Mouse (Mus musculus): ENCODE results near the gene Mtx3. TPM values are rescaled to one million over a fixed set of nuclear protein-coding genes. Genes with fewer than 3 reads are reported as not detected.
"Not testable (repeated sequence)": the region's sequence is repeated elsewhere in the genome, so short reads cannot be mapped to it uniquely, and the experiment has no call there.

Mtx3 gene
- polyA plus RNA-seq (2015; fragmentation: Nextera tagmentation; extraction: Ambion mirVana) = 4.5 and 5.0 TPM in 2 replicates

DNA sequence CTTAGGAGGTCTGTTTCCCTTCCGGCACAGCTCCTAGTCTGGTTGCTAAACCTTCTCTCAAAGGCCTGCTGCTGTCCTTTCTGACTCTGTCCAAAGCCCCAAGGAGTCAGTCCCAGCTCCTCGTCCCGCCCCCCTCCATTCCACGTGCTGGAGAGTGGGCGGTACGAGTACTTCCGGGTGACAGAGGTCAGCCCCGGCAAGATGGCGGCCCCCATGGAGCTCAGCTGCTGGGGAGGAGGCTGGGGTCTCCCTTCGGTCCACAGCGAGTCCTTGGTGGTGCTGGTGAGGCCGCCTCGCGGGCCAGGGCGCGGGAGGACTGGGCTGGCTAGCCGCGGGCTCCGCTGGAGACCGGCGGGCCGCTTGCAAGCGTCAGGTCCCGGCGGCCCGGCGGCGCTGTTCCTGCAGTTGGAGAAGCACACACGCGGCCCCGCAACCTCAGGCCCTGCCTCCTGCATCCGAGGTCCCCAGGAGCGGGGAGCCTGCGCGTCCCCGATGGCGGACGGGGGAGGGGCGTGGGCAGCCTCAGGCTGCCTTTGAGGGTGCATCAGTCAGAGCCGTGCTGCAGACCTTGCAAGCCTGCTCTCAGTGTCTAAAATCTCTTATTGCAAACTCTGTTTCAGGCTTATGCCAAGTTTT, at the start of gene Mtx3:
Gene Mtx3, plus strand, starts transcription at position 175 of the 636 bp plus-strand sequence.
- Histone ChIP-seq H3K4me3 (replicated peaks; ENCODE audit: low read length) (peak within 1 kb of the TSS; percentile 69), H3K27ac (ENCODE audit: low read length) (peak within 1 kb of the TSS; percentile 69), H3K9ac (replicated peaks; ENCODE audit: low read depth, low read length) (peak within 1 kb of the TSS; percentile 79), H3K4me1 (replicated peaks; ENCODE audit: control insufficient read depth, insufficient read depth, low read length) (peaks cover 3% of the 10 kb centered on the region; the same call in 1 of the 2 replicates), H3K9me3 (ENCODE audit: control insufficient read depth, low read length) (no peaks in the 10 kb centered on the region), H3K27me3 (replicated peaks; ENCODE audit: control insufficient read depth, insufficient read depth, low read length) (0 out of 2 replicates have a peak, but pooled peaks cover 3% of the 10 kb centered on the region), H3K36me3 (ENCODE audit: control insufficient read depth, insufficient read depth) (peaks cover 10% of the 10 kb centered on the region), H3K4me2 (ENCODE audit: low read length) (peak within 1 kb of the TSS; percentile 79)
- 2% methylated on average over 40 of the region's 40 CpGs for WGBS
- peak; percentile 99 for ATAC-seq

DNA sequence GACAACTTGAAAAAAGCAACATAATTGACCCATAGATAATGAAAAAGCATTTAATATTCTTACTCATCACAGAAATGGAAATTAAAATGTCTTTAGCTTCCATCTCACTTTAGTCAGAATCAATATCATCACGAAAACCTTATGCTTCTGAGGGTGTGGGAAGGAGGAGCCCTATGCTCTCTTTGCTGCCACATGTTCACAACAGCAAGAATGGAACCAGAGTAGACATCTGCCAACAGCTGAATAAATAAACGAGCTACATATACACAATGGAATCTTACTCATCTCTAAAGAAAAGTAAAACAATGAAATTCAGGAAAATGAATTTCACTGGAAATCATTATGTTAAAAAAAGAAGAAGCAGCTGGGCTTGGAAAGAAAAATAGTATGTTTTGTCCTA, 45.7 kb upstream of the Mtx3 start:
- no peak overlapping the region for H3K9ac ChIP-seq (replicated peaks; ENCODE audit: low read depth, low read length)
- no peak overlapping the region for H3K4me3 ChIP-seq (replicated peaks; ENCODE audit: low read length)
- H3K4me2 ChIP-seq (ENCODE audit: low read length) = no peak overlapping the region
- H3K27ac ChIP-seq (ENCODE audit: low read length) = no peak overlapping the region
- H3K36me3 ChIP-seq (ENCODE audit: control insufficient read depth, insufficient read depth) = no peaks in the 10 kb centered on the region
- no peak for ATAC-seq
- WGBS = 73% methylated on average over 2 of the region's 2 CpGs
- H3K4me1 ChIP-seq (replicated peaks; ENCODE audit: control insufficient read depth, insufficient read depth, low read length) = peaks cover 9% of the 10 kb centered on the region
- H3K27me3 ChIP-seq (replicated peaks; ENCODE audit: control insufficient read depth, insufficient read depth, low read length) = peaks cover 11% of the 10 kb centered on the region
- H3K9me3 ChIP-seq (ENCODE audit: control insufficient read depth, low read length) = no peaks in the 10 kb centered on the region

DNA sequence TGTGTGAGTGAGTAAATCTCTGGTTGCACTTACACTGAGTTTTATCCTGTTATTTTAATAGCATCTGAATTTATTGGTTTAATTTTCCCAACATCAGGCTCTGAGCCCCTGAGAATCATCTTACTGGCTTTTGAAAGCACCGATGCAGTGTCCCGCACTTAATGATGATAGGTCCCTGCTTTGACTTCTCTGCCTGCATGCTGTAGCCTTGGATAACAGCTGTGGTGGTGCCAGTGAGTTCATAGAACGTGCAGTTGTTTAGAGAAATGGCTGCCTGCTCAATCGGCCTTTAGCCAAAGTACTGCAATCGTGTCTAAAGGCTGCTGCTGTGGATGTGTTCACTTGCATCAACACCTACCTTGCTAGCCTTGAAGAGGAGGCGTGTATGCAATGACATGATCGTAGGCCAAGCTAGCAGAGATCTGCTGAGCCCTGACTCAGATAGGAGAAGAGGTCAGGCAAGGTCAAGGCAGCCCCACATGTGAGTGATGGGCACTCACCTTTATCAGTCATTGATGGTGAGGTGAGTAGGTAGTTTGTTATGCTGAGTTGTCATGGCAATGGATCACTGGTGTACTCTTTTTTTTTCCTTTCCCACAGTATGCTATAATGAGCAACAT, 45.1 kb upstream of the Mtx3 start:
- Histone ChIP-seq H3K36me3 (ENCODE audit: control insufficient read depth, insufficient read depth) (no peaks in the 10 kb centered on the region), H3K4me2 (ENCODE audit: low read length) (no peak overlapping the region), H3K27ac (ENCODE audit: low read length) (no peak overlapping the region), H3K4me3 (replicated peaks; ENCODE audit: low read length) (no peak overlapping the region), H3K4me1 (replicated peaks; ENCODE audit: control insufficient read depth, insufficient read depth, low read length) (peaks cover 7% of the 10 kb centered on the region), H3K27me3 (replicated peaks; ENCODE audit: control insufficient read depth, insufficient read depth, low read length) (peaks cover 6% of the 10 kb centered on the region), H3K9ac (replicated peaks; ENCODE audit: low read depth, low read length) (no peak overlapping the region), H3K9me3 (ENCODE audit: control insufficient read depth, low read length) (no peaks in the 10 kb centered on the region)
- no peak for ATAC-seq
- WGBS = 81% methylated on average over 7 of the region's 7 CpGs

DNA sequence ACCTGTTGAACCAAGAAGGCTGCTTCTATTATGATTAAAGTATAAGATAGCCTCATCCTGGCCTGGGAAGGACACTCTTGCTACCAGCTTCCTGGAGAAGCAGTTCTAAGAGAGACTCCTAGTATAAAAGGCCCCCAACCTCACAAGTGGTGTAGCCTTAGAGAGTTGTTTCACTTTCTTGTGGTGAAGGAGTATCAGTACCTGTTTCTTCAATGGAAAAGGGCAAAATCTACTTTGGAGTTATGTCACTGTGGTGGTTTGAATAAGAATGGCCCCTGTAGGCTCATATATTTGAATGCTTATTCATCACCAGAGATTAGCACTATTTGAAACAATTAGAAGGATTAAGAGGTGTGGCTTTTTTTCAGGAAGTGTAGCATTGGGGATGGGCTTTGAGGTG, 37.8 kb upstream of the Mtx3 start:
- no peak overlapping the region for H3K4me3 ChIP-seq (replicated peaks; ENCODE audit: low read length)
- ATAC-seq = no peak
- H3K27me3 ChIP-seq (replicated peaks; ENCODE audit: control insufficient read depth, insufficient read depth, low read length) = no peaks in the 10 kb centered on the region
- no peaks in the 10 kb centered on the region for H3K36me3 ChIP-seq (ENCODE audit: control insufficient read depth, insufficient read depth)
- H3K27ac ChIP-seq (ENCODE audit: low read length) = no peak overlapping the region
- H3K9ac ChIP-seq (replicated peaks; ENCODE audit: low read depth, low read length) = no peak overlapping the region
- H3K4me2 ChIP-seq (ENCODE audit: low read length) = no peak overlapping the region
- H3K4me1 ChIP-seq (replicated peaks; ENCODE audit: control insufficient read depth, insufficient read depth, low read length) = no peaks in the 10 kb centered on the region
- H3K9me3 ChIP-seq (ENCODE audit: control insufficient read depth, low read length) = no peaks in the 10 kb centered on the region

DNA sequence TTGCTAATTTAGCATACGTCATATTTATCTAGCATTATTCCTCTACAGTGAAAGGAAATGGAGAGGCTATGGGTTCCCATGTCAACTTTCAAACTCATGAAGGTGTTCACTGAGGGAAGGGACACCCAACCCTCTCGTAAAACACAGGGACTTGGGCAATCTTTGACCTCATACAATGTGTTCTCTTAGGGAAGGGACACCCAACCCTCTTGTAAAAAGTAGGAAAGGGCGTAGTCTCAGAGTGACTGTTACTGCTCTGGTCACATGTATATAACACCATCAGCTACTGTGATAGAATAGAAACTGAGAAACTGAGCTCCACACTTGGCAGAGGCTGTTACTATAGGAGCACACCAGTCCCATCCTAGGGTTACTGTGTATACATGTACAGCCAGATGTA, 36.7 kb upstream of the Mtx3 start:
- 94% methylated on average over 3 of the region's 3 CpGs for WGBS
- H3K9ac ChIP-seq (replicated peaks; ENCODE audit: low read depth, low read length) = no peak overlapping the region
- H3K4me2 ChIP-seq (ENCODE audit: low read length) = no peak overlapping the region
- H3K4me1 ChIP-seq (replicated peaks; ENCODE audit: control insufficient read depth, insufficient read depth, low read length) = no peaks in the 10 kb centered on the region
- H3K9me3 ChIP-seq (ENCODE audit: control insufficient read depth, low read length) = no peaks in the 10 kb centered on the region
- no peak overlapping the region for H3K4me3 ChIP-seq (replicated peaks; ENCODE audit: low read length)
- no peaks in the 10 kb centered on the region for H3K36me3 ChIP-seq (ENCODE audit: control insufficient read depth, insufficient read depth)
- no peak overlapping the region for H3K27ac ChIP-seq (ENCODE audit: low read length)
- ATAC-seq = no peak
- no peaks in the 10 kb centered on the region for H3K27me3 ChIP-seq (replicated peaks; ENCODE audit: control insufficient read depth, insufficient read depth, low read length)

DNA sequence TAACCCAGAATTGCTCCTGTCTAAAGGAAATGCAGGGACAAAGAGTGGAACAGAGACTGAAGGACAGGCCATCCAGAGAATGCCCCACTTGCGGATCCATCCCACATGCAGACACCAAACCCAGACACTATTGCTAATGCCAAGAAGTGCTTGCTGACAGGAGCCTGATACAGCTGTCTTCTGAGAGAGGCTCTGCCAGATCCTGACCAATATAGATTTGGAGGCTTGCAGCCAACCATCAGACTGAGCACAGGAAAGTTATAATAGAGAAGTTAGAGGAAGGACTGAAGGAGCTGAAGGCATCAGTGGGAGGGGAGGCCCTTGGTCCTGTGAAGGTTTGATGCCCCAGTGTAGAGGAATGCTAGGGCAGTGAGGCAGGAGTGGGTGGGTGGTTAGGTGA, 34.0 kb upstream of the Mtx3 start:
- not testable (repeated sequence) for H3K4me1 ChIP-seq (replicated peaks; ENCODE audit: control insufficient read depth, insufficient read depth, low read length); H3K9ac ChIP-seq (replicated peaks; ENCODE audit: low read depth, low read length); H3K27me3 ChIP-seq (replicated peaks; ENCODE audit: control insufficient read depth, insufficient read depth, low read length); H3K9me3 ChIP-seq (ENCODE audit: control insufficient read depth, low read length); H3K4me3 ChIP-seq (replicated peaks; ENCODE audit: low read length); H3K27ac ChIP-seq (ENCODE audit: low read length); ATAC-seq; H3K4me2 ChIP-seq (ENCODE audit: low read length); H3K36me3 ChIP-seq (ENCODE audit: control insufficient read depth, insufficient read depth)
- 87% methylated on average over 1 of the region's 1 CpGs for WGBS

DNA sequence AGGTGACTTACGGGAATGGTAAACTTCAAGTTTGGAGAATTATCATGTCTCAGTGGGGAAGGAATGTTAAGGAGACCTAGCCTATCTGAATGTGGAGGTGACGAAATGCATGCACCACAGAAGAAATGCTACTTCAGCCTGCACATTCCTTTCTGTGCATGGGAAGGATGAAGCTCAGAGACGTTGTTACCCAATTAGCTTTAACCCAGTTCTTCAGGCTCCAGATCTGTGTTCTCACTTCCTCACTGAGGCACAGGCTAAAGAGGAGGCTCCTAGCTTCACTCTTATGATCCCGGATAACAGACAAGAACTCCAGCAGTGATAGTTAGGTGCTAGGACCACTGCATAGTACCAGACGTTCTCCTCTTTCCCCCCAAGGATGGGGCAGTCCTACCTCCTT, 28.2 kb upstream of the Mtx3 start:
- ATAC-seq = no peak
- H3K4me3 ChIP-seq (replicated peaks; ENCODE audit: low read length) = no peak overlapping the region
- H3K9ac ChIP-seq (replicated peaks; ENCODE audit: low read depth, low read length) = no peak overlapping the region
- no peaks in the 10 kb centered on the region for H3K27me3 ChIP-seq (replicated peaks; ENCODE audit: control insufficient read depth, insufficient read depth, low read length)
- no peaks in the 10 kb centered on the region for H3K36me3 ChIP-seq (ENCODE audit: control insufficient read depth, insufficient read depth)
- H3K4me1 ChIP-seq (replicated peaks; ENCODE audit: control insufficient read depth, insufficient read depth, low read length) = no peaks in the 10 kb centered on the region
- no peak overlapping the region for H3K4me2 ChIP-seq (ENCODE audit: low read length)
- WGBS = 85% methylated on average over 5 of the region's 5 CpGs
- H3K9me3 ChIP-seq (ENCODE audit: control insufficient read depth, low read length) = no peaks in the 10 kb centered on the region
- no peak overlapping the region for H3K27ac ChIP-seq (ENCODE audit: low read length)

DNA sequence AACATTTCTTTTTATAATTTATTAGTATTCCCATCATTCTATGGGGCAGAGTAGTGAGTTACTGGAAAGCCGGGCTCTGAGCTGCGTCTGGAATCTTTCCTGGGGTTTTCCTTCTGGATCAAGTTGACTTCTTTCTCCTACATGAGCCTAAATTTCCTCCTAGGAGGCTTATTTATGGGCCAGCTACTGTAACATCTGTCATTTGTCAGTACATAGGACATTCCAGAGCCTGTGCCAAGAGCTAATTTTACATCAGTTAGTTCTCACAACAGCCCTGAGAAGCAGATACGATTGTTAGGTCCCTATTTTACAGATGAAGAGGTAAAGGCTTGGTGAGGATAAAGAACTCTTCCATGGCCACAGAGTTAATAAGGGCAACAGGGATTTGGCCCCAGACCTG, 27.2 kb upstream of the Mtx3 start:
- 86% methylated on average over 3 of the region's 3 CpGs for WGBS
- Histone ChIP-seq H3K36me3 (ENCODE audit: control insufficient read depth, insufficient read depth) (no peaks in the 10 kb centered on the region), H3K9ac (replicated peaks; ENCODE audit: low read depth, low read length) (no peak overlapping the region), H3K27me3 (replicated peaks; ENCODE audit: control insufficient read depth, insufficient read depth, low read length) (no peaks in the 10 kb centered on the region), H3K9me3 (ENCODE audit: control insufficient read depth, low read length) (no peaks in the 10 kb centered on the region), H3K4me3 (replicated peaks; ENCODE audit: low read length) (no peak overlapping the region), H3K4me2 (ENCODE audit: low read length) (no peak overlapping the region), H3K27ac (ENCODE audit: low read length) (no peak overlapping the region), H3K4me1 (replicated peaks; ENCODE audit: control insufficient read depth, insufficient read depth, low read length) (no peaks in the 10 kb centered on the region)
- ATAC-seq = no peak

DNA sequence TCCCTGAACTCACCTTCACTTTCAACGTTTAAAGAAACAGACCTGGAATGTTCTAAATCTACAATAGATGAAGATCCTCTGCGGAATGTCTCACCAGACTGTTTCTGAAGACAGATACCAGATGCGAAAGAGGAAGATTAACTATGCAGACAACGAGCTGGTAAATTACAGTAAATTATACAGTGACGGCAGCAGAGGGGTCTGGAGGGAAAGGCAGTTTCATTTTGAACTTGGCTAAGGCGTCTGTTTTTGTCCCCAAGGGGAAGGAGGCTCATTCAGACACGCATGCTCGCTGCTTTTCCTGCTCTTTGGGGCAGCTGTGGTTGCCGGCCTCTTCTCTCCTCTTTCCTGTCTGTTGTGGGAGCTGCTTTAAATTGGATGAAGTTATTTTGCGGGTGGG, 15.7 kb upstream of the Mtx3 start:
- Histone ChIP-seq H3K27ac (ENCODE audit: low read length) (no peak overlapping the region), H3K27me3 (replicated peaks; ENCODE audit: control insufficient read depth, insufficient read depth, low read length) (no peaks in the 10 kb centered on the region), H3K9me3 (ENCODE audit: control insufficient read depth, low read length) (no peaks in the 10 kb centered on the region), H3K9ac (replicated peaks; ENCODE audit: low read depth, low read length) (no peak overlapping the region), H3K4me1 (replicated peaks; ENCODE audit: control insufficient read depth, insufficient read depth, low read length) (peaks cover 3% of the 10 kb centered on the region; the same call in 1 of the 2 replicates), H3K4me3 (replicated peaks; ENCODE audit: low read length) (no peak overlapping the region), H3K4me2 (ENCODE audit: low read length) (no peak overlapping the region), H3K36me3 (ENCODE audit: control insufficient read depth, insufficient read depth) (no peaks in the 10 kb centered on the region)
- 60% methylated on average over 10 of the region's 10 CpGs for WGBS
- ATAC-seq = 0 out of 2 replicates have a peak, but pooled peaks have one; percentile 58

Measured in forebrain, embryonic 16.5 days (tissue).